Mouse (Mus musculus) midbrain, embryonic 15.5 days (tissue): ENCODE results near the gene Map4. TPM values are rescaled to one million over a fixed set of nuclear protein-coding genes. Genes with fewer than 3 reads are reported as not detected.

Experiments used
- ATAC-seq: fragments of 200-750 bp; cut with Nextera tagmentation; replicated peaks from 2 replicates; pipeline ENCODE4 v1.8.0; 2017; ENCODE audit warnings: moderate TSS enrichment
- H3K27ac ChIP-seq: fragments of 300-500 bp; sonication (generic); 2 replicates; pipeline ENCODE4 v1.5.1; 2015; ENCODE audit warnings: mild to moderate bottlenecking, inconsistent platforms
- H3K27me3 ChIP-seq: fragments of 300-500 bp; sonication (generic); replicated peaks from 2 replicates; pipeline ENCODE4 v1.6.1; 2015; ENCODE audit warnings: inconsistent platforms
- H3K36me3 ChIP-seq: fragments of 300-500 bp; sonication (generic); replicated peaks from 2 replicates; pipeline ENCODE4 v1.6.1; 2015; ENCODE audit warnings: inconsistent platforms
- H3K4me1 ChIP-seq: fragments of 300-500 bp; sonication (generic); 2 replicates; pipeline ENCODE4 v1.6.1; 2015; ENCODE audit warnings: inconsistent platforms
- H3K4me2 ChIP-seq: fragments of 300-500 bp; sonication (generic); 2 replicates; pipeline ENCODE4 v1.6.1; 2015; ENCODE audit warnings: inconsistent platforms, mild to moderate bottlenecking, moderate library complexity
- H3K4me3 ChIP-seq: fragments of 300-500 bp; sonication (generic); 2 replicates; pipeline ENCODE4 v1.5.1; 2015; ENCODE audit warnings: mild to moderate bottlenecking, inconsistent platforms
- H3K9ac ChIP-seq: fragments of 300-500 bp; sonication (generic); 2 replicates; pipeline ENCODE4 v1.6.1; 2015; ENCODE audit warnings: mild to moderate bottlenecking, inconsistent platforms
- H3K9me3 ChIP-seq: fragments of 300-500 bp; sonication (generic); 2 replicates; pipeline ENCODE4 v1.6.1; 2016; ENCODE audit warnings: inconsistent platforms
- WGBS: fragments of 180-500 bp; shearing (Covaris S2); methylation state at CpG from one replicate; pipeline ENCODE4 v1.1.7; 2015; ENCODE audit warnings: mixed read lengths; 5-methylcytosine and 5-hydroxymethylcytosine counted together
- polyA plus RNA-seq: library from polyadenylated mRNA; unstranded; fragments of >200 nt; fragmentation: Nextera tagmentation; extraction: Ambion mirVana; gene quantifications from 2 replicates; pipeline ENCODE4 v1.2.1, GENCODE M21; 2015

The Map4 gene
- 167 and 181 TPM in 2 replicates for polyA plus RNA-seq

- peak; percentile 99 for ATAC-seq
- H3K27ac ChIP-seq: peak within 1 kb of the TSS; percentile 92
- WGBS: under 1% methylated on average over 87 of the region's 94 CpGs
- no peaks in the 10 kb centered on the region for H3K27me3 ChIP-seq
- H3K4me1 ChIP-seq: peaks cover 14% of the 10 kb centered on the region
- peak within 1 kb of the TSS; percentile 86 for H3K9ac ChIP-seq
- H3K4me2 ChIP-seq: peak within 1 kb of the TSS; percentile 86
- H3K4me3 ChIP-seq: peak within 1 kb of the TSS; percentile 80
- no peaks in the 10 kb centered on the region for H3K36me3 ChIP-seq
- H3K9me3 ChIP-seq: no peaks in the 10 kb centered on the region
These were observed at the start of gene Map4 for GRCm38 (mm10) chr9:109931257-109932171. Gene Map4, plus strand, starts transcription at chr9:109931460.

GRCm38 (mm10) chr9:109886259-109886658 lies 45.0 kb upstream of the Map4 start:
- ATAC-seq: no peak
- H3K4me2 ChIP-seq: no peak overlapping the region
- H3K27ac ChIP-seq: no peak overlapping the region
- H3K4me1 ChIP-seq: no peaks in the 10 kb centered on the region
- no peak overlapping the region for H3K9ac ChIP-seq
- H3K36me3 ChIP-seq: peaks cover 61% of the 10 kb centered on the region
- H3K4me3 ChIP-seq: no peak overlapping the region
- no peaks in the 10 kb centered on the region for H3K9me3 ChIP-seq
- no peaks in the 10 kb centered on the region for H3K27me3 ChIP-seq
- 90% methylated on average over 4 of the region's 4 CpGs for WGBS

- Histone ChIP-seq H3K36me3 (peaks cover 63% of the 10 kb centered on the region), H3K27me3 (no peaks in the 10 kb centered on the region), H3K9me3 (no peaks in the 10 kb centered on the region), H3K4me3 (no peak overlapping the region), H3K4me1 (no peaks in the 10 kb centered on the region), H3K27ac (no peak overlapping the region), H3K4me2 (no peak overlapping the region), H3K9ac (no peak overlapping the region)
- 92% methylated on average over 5 of the region's 5 CpGs for WGBS
- no peak for ATAC-seq
These were observed 43.9 kb upstream of the Map4 start for GRCm38 (mm10) chr9:109887321-109887720.

- no peaks in the 10 kb centered on the region for H3K27me3 ChIP-seq
- H3K36me3 ChIP-seq: peaks cover 37% of the 10 kb centered on the region
- no peak overlapping the region for H3K4me2 ChIP-seq
- H3K9me3 ChIP-seq: no peaks in the 10 kb centered on the region
- peaks cover 5% of the 10 kb centered on the region for H3K4me1 ChIP-seq
- WGBS: 94% methylated on average over 8 of the region's 8 CpGs
- no peak overlapping the region for H3K4me3 ChIP-seq
- no peak overlapping the region for H3K9ac ChIP-seq
- no peak overlapping the region for H3K27ac ChIP-seq
- no peak for ATAC-seq
These were observed 39.8 kb upstream of the Map4 start for GRCm38 (mm10) chr9:109891501-109891900.

- H3K9ac ChIP-seq: no peak overlapping the region
- no peak overlapping the region for H3K27ac ChIP-seq
- WGBS: 72% methylated on average over 5 of the region's 5 CpGs
- no peak overlapping the region for H3K4me3 ChIP-seq
- H3K36me3 ChIP-seq: peaks cover 29% of the 10 kb centered on the region
- ATAC-seq: no peak
- H3K4me1 ChIP-seq: peaks cover 5% of the 10 kb centered on the region
- H3K27me3 ChIP-seq: no peaks in the 10 kb centered on the region
- H3K4me2 ChIP-seq: no peak overlapping the region
- H3K9me3 ChIP-seq: no peaks in the 10 kb centered on the region
These were observed 38.5 kb upstream of the Map4 start for GRCm38 (mm10) chr9:109892651-109893250.

GRCm38 (mm10) chr9:109894413-109895090 lies 36.7 kb upstream of the Map4 start:
- 39% methylated on average over 6 of the region's 6 CpGs for WGBS
- H3K27me3 ChIP-seq: no peaks in the 10 kb centered on the region

GRCm38 (mm10) chr9:109895593-109895992 lies 35.7 kb upstream of the Map4 start:
- peaks cover 5% of the 10 kb centered on the region for H3K4me1 ChIP-seq
- H3K4me3 ChIP-seq: no peak overlapping the region
- H3K27me3 ChIP-seq: no peaks in the 10 kb centered on the region
- 88% methylated on average over 6 of the region's 6 CpGs for WGBS
- no peak overlapping the region for H3K4me2 ChIP-seq
- H3K27ac ChIP-seq: no peak overlapping the region
- no peaks in the 10 kb centered on the region for H3K9me3 ChIP-seq
- ATAC-seq: no peak
- no peak overlapping the region for H3K9ac ChIP-seq
- peaks cover 9% of the 10 kb centered on the region; the same call in 1 of the 2 replicates for H3K36me3 ChIP-seq

More at GRCm38 (mm10) chr9:109894413-109895090, 36.7 kb upstream of the Map4 start:
- Histone ChIP-seq H3K4me3 (no peak overlapping the region), H3K27ac (peak overlapping the region; percentile 71), H3K4me2 (no peak overlapping the region), H3K9me3 (no peaks in the 10 kb centered on the region), H3K4me1 (peaks cover 5% of the 10 kb centered on the region), H3K9ac (no peak overlapping the region), H3K36me3 (peaks cover 20% of the 10 kb centered on the region; the same call in 1 of the 2 replicates)
- peak; percentile 88 for ATAC-seq

GRCm38 (mm10) chr9:109896253-109897150 lies 34.8 kb upstream of the Map4 start:
- H3K4me2 ChIP-seq: no peak overlapping the region
- H3K9ac ChIP-seq: no peak overlapping the region
- no peak overlapping the region for H3K4me3 ChIP-seq
- no peak for ATAC-seq
- H3K9me3 ChIP-seq: no peaks in the 10 kb centered on the region
- peaks cover 4% of the 10 kb centered on the region; the same call in 1 of the 2 replicates for H3K36me3 ChIP-seq
- H3K27me3 ChIP-seq: no peaks in the 10 kb centered on the region
- peaks cover 5% of the 10 kb centered on the region for H3K4me1 ChIP-seq
- WGBS: 89% methylated on average over 8 of the region's 8 CpGs
- H3K27ac ChIP-seq: no peak overlapping the region

- Histone ChIP-seq H3K36me3 (no peaks in the 10 kb centered on the region), H3K9me3 (no peaks in the 10 kb centered on the region), H3K27me3 (no peaks in the 10 kb centered on the region), H3K4me3 (no peak overlapping the region), H3K9ac (no peak overlapping the region), H3K4me1 (peaks cover 5% of the 10 kb centered on the region), H3K27ac (no peak overlapping the region), H3K4me2 (no peak overlapping the region)
- ATAC-seq: no peak
- WGBS: 65% methylated on average over 2 of the region's 2 CpGs
These were observed 33.2 kb upstream of the Map4 start for GRCm38 (mm10) chr9:109898027-109898426.

GRCm38 (mm10) chr9:109899361-109899760 lies 31.9 kb upstream of the Map4 start:
- no peak overlapping the region for H3K4me3 ChIP-seq
- no peak overlapping the region for H3K4me2 ChIP-seq
- no peak for ATAC-seq
- no peaks in the 10 kb centered on the region for H3K9me3 ChIP-seq
- H3K27ac ChIP-seq: no peak overlapping the region
- 82% methylated on average over 7 of the region's 15 CpGs for WGBS
- H3K36me3 ChIP-seq: no peaks in the 10 kb centered on the region
- peaks cover 5% of the 10 kb centered on the region for H3K4me1 ChIP-seq
- H3K9ac ChIP-seq: no peak overlapping the region
- H3K27me3 ChIP-seq: no peaks in the 10 kb centered on the region

GRCm38 (mm10) chr9:109899774-109900173 lies 31.5 kb upstream of the Map4 start:
- no peaks in the 10 kb centered on the region for H3K9me3 ChIP-seq
- H3K27me3 ChIP-seq: no peaks in the 10 kb centered on the region
- ATAC-seq: no peak
- no peak overlapping the region for H3K9ac ChIP-seq
- H3K36me3 ChIP-seq: no peaks in the 10 kb centered on the region
- no peak overlapping the region for H3K4me3 ChIP-seq
- H3K4me2 ChIP-seq: no peak overlapping the region
- 0 out of 2 replicates have a peak, but pooled peaks cover 2% of the 10 kb centered on the region for H3K4me1 ChIP-seq
- H3K27ac ChIP-seq: no peak overlapping the region
- 77% methylated on average over 8 of the region's 8 CpGs for WGBS
